Mouse (Mus musculus) thymus, postnatal 25 days (tissue): ENCODE measurements around the gene M6pr.
A peak's percentile ranks its signal among the peaks of the same experiment; 100 is the strongest.

Experiments
- DNase-seq: peaks from one replicate; pipeline ENCODE4 v3.0.0; 2022

Gene M6pr

DNA sequence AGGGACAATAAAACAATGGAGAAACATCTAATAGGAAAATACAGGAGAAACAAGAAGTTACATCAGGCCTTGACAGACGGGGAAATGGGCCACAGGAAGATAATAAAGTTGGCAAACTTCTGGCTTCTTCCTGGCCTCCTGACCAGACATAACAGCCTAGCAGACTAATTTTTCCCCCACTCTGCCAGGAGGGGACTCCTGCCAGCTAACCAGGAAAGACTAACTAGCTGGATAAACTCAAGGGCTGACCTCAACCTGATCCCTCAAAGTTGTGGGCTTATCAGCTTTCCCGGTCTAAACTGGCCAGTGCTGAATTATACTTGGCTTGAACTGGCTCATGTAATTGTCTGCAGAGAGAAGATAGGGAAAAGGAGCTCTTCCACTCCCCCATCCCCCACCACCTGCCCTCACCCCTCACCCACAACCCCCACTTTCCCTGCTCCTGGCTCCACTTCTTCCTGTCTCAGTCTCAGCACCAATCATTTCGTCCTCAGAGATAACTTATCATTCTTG is 8.8 kb upstream of the M6pr start:
- DNase-seq, result no peak

DNA sequence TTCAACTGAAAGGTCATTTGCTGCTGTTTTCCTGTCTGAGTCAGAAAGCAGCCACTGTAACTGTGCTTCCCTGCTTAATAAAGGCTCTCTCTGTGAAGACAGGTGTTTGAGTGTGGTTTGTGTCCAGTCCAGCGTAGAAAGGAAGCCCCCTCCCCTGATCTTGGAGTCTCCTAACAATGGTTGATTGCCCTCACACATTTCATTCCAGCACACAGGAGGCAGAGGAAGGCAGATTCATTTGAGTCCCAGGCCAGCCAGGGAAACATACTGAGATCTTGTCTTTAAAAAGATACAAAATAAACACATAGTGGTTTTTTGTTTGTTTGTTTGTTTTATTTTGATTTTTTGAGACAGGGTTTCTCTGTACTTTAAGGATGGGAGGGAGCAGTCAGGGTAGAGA is 6.4 kb upstream of the M6pr start:
- no peak for DNase-seq

DNA sequence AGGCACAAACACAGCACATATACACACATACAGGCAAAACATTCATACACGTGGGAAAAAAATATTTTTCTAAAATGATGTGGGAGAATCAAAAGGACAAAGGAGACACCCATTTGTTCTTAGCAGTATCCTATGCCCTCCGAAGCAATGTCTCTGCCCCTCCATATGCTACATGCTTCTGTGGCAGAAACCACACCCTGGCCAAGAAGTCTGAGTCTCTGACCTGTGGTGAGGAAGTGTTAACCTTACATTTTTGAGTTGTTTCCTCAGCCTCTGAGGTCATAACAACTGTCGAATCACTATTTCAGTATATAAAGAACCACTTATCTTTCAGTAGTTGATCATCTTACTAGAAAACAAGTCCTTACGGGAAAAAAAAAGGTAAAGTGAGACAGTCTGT is 5.9 kb upstream of the M6pr start:
- no peak for DNase-seq

DNA sequence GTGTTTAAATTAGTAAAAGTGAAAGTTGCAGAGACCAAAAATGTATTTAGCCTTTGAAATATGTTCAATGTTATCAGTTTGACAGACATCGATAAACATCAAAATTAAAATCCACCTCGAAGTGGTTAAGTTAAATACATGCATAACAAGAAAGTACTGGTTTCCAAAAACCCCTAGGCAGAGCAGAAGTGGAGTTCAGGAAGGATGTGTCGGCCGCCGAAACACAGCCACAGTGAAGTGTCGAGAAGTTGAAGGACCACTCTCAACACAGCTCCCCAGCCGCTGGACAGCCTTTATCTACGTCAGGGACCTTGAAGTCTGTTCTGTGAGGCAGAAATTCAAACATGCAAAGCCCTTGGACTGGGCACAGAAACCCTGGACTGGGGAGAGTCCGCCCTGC is 5.0 kb upstream of the M6pr start:
- no peak for DNase-seq

DNA sequence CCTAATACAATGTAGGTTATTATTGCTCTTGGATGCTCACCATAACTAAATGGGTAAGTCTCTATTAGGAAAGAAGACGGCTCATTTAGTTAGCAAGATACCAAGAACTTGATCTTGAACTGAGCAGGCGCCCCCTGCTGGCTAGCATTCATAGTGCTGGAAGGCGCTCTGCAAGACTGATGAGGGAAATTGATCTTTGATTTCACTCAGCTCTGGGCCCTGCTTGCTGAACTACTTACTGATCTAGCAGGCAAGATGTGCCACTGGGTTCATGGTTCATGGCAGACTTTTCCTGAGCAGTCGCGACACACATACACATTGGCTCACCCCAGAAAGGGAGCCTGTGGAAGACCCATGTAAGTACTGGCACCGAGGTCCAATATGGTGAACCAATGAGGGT is 4.2 kb upstream of the M6pr start:
- DNase-seq, result peak; percentile 74

DNA sequence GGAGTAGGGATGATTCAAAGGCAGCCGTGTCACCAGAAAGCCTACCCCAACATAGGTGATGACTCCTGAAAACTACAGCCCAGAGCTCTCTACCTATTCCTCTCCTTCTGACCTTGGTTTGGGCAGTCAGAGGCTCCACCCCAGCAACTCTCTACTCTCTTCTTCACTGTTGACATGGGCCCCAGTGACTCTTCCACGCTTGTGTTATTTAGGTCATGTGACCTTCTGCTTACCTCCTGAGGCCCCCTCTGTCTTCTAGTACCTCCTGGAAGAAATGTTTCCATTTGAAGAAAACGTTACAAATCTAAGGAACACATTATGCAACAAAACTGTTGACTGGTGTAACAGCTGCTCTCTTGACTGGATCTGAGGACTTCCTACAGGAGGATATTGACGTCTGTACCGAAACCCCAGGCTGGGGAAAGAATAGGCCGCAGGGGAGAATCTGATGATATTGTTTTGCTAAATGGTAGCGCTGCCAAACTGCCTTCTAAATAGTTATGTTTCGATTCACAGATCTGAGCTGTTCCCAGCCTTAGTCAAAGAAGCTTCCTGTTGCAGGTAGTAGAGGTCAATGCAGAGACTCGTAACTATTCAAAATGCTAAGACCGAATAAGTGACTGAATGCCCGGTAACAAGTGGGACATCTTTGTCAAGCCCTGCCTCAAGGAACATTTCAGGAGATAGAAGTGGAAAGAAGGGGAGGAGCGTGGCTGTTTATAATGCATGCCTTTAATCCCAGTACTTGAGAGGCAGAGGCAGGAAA is 3.5 kb upstream of the M6pr start:
- no peak for DNase-seq

DNA sequence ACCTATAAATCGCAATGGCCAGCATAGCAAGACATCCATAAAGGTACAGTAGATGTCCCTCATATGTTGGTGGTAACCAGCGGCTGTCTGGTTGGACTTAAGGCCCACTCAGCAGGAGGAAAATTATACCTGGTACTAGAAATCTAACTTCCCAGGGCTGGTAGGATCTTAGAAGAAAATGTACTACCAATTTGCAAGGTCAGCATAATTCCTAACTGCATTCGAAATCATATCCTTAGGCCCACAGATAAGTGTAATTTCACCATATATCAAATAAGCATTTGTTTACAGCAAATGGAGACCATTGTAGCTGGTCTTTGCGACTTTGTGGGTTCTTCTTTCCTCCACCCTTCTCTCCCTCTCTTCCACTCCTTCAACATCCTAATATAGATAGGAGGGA is 1.8 kb upstream of the M6pr start:
- no peak for DNase-seq

DNA sequence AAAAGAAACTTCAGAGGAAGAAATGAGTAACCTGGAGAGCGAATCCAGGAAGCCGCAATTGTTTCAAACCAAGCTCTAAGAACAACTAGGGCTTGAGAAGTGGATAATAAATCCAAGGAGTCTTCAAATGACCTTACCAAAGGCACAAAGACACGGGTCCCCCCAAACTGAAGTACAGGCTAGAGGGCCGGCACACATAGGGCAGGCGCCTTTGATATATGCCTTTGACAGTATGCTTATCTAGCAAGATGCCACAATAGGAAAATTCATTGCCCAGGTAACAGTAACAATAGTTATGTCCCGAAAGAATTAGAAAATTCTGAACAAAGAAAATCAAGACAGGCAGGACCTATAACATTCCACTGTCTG is 400 bp upstream of the M6pr start:
- no peak for DNase-seq

DNA sequence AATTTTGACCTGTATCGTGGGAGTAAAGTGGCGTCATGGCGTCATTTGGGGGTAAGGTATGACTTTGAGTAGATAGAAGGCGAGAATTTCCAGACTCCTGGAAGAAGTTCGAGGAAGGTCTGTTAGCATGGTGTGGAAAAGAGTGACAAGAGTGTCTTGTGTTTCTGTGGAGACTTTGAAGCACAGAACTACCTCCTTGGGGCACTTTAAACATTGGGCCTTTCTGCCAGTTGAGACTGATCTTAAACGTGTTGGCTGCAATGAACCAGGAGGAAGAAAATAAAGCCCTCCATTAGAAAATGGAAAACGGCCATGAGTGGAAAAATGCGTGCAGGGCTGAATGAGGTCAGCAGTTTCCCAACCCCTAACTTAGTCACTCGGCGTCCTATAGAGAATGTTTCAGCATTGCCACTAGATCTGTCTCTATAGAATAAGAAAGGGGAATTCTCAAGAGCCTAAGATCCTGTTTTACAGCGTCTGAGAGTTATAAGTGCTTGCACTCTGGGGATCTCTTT is 983 bp downstream of the M6pr start:
- no peak for DNase-seq

DNA sequence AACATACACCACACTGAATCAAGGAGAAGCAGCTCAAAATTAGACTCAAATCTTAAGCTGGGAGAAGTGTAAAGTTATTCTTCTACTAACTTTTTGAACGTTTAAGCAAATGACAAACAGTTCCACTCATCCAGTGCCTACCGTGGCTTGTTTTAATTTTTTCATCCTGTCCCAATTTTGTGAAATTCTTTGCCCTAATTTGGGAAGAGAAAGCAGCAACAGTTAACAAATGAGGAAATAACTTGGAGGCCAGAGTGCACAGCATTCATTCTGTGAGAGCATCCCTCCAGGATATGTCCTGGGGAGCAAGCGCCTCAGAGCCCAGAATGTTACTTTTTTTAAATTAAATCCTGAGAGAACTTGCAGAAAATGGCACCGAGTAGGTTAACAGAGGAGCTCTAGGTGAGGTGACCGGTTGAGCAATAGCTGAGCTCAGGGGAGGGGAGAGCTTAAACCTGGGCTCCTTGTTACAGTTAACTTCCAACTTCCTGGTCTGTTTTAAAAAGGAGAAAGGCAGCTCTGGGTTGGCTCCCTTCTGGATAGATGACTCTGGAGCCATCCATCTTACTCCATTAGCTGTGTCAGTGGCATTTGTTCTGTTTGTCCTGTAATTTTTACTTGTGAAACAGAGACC is 1.8 kb downstream of the M6pr start:
- DNase-seq, result no peak

DNA sequence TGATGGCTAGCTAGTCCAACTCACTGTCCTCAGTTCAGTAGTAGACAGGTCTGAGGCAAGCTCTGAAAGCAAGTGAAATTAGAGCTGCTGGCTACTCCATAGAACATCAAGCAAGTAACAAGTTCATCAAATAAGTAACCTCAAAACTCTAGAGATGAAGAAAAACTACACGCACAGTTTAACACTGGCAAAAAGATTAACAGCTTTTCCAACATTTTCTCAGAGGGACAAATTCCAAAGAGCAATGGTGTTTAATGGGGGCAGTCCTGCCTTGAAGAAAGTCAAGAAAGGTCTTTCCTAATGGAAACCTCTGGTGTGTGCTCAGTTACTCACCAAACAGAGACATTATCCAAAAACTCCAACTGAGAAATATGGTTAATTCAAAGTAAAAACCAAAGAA is 10.2 kb downstream of the M6pr start:
- DNase-seq, result no peak

DNA sequence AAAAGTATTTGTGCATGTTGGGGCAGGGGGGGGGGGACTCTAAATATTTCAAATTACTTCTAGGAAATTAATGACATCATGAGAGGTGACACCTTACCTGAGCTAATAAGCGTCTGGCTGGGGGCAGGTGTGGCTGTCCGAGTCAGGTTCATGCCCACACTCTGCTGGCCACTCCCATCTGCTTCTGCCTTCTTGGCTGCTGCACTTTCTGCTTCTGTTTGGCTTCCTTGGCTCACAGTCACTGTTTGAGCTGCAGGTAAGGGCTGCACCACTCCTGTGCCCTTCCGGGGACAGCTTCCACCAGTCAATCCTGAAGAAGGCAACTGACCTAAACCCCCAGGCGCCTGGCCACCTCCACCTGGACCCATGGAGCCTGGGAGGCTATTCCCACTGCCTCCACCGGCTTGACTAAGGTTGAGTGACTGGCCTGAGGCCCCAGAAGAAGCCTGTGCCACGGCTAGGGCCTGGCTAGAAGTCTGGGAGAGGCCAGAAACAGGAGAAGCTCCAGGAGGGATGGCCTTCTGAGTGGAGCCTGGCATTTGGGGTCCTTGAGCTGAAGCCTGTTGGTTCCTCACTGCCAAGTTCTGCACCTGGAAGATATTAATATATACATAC is 16.9 kb downstream of the M6pr start:
- DNase-seq, result no peak

DNA sequence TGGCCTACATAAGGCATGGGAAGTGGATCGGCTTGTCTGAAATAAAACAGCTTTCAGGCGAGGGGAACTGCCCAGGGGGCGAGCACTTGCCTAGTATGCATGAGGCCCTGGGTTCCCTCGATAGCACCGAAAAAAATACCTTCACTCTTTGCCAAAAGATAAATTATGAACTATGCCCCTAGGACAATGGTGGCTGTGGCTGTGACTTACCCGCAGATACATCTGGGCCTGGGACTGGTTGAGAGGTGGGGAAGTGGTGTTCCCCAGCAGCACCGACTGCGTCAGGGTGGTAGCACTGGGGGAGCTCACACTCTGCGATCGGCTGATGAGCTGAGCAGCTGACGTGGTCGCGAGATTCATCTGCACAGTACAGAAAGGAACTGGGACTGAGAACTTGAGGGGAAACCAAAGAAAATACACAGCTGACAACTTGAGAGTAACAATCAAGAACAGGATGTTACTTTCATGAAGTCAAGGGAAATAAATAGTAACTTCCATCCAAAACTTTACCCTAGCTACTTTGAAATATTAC is 24.6 kb downstream of the M6pr start:
- no peak for DNase-seq

DNA sequence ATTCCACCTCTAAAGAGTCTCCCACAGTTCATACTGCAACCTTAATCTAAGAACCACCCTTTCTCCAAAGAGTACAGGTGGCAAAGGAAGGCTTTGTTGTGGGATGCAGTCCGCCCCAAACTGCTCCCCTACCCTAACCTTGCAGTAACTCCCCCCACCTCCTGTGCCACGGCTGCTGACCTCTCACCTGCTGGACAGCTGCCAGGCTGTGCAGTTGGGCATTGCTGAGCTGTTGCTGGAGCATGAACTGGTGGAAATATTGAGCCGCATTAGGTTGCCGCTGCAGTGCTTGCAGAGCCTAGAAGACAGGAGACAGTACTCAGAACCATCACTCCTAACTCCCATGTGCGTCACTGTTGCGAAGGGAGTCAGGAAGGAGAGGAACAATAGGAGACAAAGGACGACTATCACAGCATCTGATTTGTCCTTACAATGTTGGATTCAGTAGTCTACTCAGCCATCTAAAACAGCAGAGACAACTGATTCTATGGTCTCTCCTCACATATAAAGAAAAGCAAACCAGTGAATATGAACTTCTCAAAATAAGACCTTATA is 26.3 kb downstream of the M6pr start:
- DNase-seq, result no peak

DNA sequence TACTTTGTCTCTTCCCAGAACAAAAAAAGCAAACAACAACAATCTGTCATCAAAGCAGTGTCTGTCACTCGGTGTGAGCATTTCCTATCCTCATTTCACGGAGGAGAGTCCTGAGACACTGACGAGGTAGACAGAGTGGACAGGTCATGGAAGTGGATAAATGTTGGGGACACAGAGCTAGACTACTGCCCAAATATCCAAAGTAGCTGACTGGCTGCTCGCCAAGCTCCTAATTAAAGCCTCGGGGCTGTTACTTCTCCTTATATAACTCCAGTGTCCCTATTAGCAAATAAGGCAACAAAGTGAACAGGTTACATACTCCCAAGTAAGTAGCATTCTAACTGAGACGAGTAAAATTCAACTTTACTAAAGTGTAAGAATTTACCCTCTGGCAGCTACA is 29.0 kb downstream of the M6pr start:
- DNase-seq, result no peak

DNA sequence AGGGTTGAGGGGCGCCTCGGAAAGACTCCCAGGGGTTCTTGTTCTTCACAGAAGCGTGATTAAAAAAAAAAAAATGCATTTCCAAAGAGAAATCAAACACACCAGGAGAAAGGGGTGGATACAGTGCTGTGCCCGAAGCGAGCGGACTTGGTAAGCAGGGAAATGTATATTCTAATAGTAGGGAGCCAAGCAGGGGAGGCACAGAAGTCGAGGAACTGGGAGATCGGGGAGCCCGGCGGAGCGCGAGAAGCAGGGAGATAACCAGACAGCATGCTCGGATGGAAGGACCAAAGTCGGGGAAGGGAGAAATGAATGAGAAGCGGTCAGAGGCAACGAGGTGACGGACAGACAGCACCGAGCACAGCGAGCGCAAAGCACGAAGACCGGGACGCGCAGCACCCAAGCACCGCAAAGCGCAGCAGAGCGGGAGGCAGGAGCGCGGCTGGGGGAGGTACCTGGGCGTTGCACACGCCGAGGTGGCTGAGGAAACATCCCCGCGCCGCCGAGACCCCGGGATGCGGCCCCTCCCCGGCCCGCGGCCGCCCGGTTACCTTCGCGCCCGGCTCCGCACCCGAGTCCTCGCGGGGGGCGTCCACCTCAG is 30.6 kb downstream of the M6pr start:
- DNase-seq, result peak; percentile 73

DNA sequence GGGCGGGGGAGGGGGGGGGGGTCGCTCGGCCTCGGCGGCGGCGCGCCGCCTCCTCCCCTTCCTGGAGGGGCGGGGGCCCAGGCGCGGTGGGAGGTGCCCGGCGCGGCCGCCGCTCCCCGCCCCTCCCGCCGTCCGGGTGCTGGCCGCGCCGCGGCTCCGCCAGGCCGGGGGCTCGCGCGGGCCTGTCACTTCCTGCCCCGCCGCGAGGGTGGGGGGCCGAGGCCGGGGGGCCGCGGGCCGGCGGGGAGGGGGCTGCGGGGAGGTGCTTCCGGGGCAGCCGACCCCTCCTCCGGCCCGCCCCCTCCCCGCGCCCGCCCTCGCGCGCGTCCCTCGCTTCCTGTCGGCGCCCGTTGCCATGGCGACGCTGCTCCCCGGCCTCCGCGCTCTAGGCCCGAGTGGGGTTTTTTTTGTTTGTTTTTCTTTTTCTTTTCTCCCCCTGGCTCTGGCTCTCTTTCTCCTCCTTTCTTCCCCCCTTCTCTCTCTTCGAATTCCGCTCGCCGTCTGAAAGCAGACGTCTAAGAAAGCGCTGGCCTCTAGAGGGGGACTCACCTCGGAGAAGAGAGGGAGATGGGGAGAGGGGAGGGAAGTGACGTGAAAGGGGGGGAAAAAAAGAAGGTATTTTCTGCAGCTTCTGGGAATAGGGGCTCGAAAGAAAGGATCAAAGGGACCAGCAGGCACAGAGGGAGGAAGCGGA is 31.3 kb downstream of the M6pr start:
- DNase-seq, result peak; percentile 89

DNA sequence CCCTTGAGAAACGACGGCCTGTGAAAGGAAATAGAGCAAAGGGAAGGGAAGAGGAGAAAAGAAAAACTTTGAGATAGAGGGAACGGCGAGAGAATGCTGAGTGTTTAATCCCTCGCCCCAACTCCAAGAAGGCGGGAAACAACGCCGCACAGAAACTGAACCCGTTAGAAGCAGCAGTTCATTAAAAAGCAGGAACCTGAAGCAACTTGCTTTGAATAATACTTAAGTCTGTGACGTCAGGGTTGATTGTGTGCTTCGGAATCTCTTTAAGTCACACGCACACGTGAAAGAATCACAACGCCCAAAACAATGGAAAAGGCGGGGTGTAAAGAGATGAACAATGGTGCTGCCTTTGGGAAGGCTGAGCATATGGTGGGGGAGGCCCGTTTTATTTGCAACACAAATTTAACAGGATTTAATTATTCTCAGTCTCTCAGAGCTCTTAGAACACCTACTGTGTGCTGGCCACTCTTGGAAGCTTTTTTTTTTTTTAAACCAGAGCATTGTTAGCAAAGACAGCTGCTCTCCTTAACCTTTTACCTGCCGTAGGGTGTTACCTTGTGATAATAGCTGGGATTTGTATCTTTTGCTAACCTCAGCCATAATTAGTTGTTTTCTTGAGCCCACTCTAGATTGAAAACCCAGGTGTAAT is 32.0 kb downstream of the M6pr start, which contains the start of gene Phc1:
Phc1 (minus strand) TSS at position 213 of the 652 bp plus-strand sequence.
- DNase-seq, result no peak

DNA sequence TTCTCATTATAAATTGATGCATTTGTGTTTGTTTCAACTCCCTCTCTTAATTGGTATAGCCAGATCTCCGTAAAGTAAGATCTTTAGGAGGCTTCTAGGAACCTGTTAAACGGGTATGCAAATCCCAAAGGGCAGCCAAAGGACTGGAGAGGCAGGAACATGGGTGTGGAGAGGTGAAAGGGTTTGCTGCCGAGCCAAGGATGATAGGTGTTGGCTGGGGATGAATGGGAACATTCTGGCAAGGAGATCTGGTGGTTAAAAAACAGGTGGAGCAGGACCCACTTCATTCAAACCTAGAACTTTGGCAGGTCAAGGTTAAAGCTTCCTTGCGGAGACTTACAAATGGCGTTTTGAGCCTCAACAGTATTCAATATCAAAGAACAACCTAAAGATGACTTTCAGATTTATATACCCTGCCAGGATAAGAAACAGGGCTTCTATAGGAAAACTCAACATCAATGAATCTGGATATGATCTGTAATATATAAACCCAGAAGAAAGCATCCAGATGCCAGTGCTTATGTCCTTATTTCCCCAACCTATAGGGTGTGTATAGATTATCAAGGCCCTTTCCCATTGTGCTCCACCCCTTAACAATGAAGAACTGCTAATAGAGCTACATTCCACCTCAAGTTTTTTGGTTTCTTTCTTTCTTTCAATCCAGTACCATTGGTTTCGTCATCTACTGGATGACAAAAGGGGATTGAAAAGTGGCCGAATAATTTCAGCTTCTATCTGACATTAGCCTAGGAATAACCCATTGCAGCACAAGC is 32.7 kb downstream of the M6pr start:
- no peak for DNase-seq

DNA sequence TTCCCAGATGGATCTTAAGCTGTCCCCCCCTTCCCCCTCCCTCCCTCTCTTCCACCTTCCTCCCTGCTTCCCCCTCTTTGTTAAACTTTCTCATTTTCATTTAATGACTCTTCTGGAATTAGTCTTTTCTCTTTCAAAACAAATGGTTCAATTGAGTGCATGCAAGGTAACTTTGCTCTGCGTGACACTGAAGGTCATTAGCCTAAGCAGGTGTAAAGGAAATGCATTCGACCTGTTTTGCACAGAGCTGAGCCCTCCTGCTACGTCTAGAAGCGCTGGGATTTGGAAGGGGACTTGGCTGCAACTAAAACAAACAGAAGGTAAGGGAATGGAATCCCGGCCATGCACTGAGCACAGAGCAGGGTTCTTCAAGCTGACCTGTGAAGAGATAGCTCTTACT is 33.6 kb downstream of the M6pr start:
- DNase-seq, result no peak

DNA sequence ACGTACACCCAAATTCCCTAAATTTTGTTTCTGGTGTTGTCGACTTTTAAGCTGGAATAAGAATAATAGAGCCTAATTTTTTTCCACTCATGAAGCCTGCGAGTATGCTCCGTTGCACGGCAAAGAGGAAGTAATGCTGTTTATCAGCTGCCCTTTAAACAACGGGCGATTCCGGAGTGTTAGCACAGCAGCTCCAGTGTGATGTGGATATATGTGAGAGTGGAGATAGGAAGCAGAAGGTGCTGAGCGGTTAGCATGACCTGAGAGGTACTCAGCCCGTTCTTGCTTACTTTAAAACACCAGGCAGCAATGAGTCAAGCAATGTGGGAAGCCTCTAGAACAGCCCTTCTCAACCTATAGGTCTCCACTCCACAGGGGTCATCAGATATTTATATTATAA is 35.2 kb downstream of the M6pr start:
- no peak for DNase-seq
